Mouse (Mus musculus) NIH3T3 (cell line): Measurements from ENCODE around the gene Gm45618.
"Not testable (repeated sequence)": the region's sequence is repeated elsewhere in the genome, so short reads cannot be mapped to it uniquely, and the experiment has no call there.

ENCODE experiments used
- DNase-seq: peaks from one replicate; pipeline ENCODE4 v3.0.0-alpha.2; 2012; ENCODE audit warnings: low read depth

The Gm45618 gene

DNA sequence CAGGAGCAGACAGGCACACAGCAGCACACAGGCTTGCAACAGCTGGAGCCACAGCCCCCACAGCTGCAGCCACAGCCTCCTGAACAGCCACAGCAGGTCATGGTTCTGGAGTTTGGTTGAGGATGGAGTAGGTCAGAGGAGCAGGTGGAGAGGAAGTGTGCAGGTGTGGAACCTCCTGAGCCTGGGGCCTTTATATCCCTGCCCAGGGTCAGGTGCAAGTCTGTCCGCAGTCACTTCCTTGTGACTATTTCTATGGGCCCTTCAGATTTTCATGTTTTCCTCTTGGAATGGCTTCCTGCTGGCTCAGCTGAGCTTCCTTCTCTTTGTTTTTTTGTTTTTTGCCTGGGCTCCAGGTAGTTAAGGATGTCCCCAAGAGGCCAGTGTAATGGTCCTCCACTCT, at the start of gene Gm45618:
Gene Gm45618, minus strand, starts transcription at position 101 of the 400 bp plus-strand sequence.
- not testable (repeated sequence) for DNase-seq

DNA sequence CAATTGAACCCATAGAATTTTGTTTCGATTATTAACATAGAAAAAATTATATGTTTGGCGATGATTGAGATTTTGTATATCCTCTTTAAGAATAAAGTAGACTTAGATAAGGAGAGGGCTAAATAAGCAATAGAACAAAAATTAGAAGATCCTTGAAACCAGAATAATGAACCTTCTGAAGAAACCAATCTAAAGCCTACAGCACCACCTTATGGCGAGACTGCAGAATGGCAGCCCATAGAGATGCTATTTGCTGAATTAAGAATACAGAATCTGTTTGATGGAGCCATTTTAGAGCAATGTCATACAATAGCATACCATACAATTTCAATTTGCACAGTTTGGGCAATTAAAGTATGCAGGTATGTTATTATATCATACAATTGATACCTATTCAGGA, 49.3 kb upstream of the Gm45618 start:
- peak; percentile 56 for DNase-seq

DNA sequence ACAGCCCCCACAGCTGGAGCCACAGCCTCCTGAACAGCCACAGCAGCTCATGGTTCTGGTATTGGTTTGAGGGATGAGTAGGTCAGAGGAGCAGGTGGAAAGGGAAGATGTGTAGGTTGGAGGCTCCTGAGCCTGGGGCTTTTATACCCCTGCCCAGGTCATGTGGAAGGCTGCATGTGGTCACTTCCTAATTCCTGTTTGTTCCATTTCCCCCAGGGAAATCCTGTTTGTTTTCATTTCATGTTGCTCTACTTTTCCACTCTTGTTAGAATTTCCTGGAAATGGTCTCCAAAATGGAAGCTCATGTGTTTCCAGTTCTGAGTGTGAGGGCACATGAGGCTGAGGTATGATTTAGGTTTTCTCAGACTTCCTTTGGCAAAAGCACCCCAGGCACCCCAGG, 45.1 kb upstream of the Gm45618 start, which contains the start of gene Gm4553:
Gene Gm4553, minus strand, starts transcription at position 101 of the 400 bp plus-strand sequence.
- DNase-seq, result not testable (repeated sequence)

DNA sequence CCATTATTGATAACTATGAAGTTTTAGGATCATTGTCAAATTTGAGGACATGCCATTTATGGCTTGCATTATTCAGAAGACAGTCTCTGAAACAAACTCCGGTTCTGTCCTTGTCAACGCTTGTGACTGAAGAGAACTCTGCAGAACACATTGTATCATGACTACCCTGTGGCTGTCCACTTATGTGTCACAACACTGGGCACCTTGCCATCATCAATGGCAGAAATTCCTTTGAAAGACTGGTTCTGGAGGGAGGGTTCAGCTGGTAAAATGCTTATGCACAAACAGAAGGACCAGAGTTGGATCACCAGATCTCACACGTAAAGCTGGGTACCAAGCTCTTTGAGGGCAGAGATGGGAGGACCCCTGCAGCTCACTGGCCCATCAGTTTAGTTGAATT, 38.8 kb upstream of the Gm45618 start:
- no peak for DNase-seq

DNA sequence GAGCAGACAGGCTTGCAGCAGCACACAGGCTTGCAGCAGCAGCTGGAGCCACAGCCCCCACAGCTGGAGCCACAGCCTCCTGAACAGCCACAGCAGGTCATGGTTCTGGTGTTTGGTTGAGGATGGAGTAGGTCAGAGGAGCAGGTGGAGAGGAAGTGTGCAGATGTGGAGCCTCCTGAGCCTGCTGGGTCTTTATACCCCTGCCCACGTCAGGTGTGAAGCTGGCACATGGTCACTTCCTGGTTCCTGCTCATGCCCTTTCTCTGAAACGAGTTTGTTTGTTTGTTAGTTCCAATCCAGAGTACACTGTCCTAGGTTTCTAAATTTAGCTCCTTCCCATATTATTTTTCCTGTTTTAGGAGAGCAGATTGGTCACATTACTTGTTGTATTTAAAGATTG, 36.5 kb upstream of the Gm45618 start, which contains the start of gene Gm29735:
Gene Gm29735, minus strand, starts transcription at position 101 of the 400 bp plus-strand sequence.
- DNase-seq, result not testable (repeated sequence)

DNA sequence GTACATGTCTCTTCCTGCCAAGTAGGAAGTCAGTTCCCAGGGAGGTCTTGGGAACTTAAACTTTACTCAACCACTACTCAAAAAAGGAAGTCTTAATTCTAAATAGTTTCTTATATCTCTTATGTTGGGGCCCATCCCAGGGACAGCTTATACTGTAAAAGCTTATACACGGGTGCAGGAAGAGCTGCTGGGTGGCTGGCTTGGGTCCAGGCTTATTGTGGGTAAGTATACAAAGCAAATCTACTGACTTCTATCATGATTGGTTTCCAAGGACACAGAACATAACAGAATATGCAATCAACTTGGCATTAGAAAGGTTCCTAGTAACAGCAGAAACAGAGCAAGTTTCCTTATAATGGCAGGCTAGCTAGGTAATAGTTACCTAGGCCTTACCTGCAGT, 34.8 kb upstream of the Gm45618 start:
- no peak for DNase-seq

DNA sequence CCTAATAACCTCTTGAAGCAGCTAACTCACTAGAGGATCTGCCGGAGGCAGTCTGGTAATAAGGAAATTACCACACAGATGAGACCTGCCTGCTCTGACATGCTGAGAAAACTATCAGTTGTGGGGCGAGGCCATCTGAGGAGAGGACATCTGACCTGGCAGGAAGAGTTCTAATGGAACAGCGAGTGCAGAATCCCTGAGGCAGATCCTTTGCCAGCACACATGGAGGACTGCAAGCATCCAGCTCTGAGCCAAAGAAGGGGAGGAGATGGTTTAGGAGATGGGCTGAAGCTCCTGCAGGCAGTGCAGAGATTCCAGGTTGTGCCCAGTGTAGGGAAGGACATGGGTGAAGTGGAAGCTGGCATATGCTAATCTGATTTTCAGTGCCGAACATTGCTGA, 31.7 kb upstream of the Gm45618 start:
- no peak for DNase-seq

DNA sequence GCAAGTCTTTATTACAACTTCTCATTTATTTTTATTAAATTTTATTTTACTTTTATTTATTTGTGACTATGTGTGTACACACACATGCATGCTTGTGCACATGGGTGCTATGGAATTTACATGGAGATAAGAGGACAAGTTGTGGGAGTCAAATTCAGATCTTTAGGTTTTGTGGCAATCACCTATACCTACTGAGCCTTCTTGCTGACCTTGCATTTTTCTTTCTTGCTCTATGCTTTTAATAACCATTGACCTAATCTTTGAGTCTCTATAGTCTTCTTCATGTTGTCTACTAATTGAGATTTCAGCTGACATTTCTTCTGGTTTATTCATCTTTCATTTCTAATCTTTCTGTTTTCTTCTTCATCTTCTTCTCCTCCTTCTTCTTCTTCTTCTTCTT, 28.1 kb upstream of the Gm45618 start:
- no peak for DNase-seq

DNA sequence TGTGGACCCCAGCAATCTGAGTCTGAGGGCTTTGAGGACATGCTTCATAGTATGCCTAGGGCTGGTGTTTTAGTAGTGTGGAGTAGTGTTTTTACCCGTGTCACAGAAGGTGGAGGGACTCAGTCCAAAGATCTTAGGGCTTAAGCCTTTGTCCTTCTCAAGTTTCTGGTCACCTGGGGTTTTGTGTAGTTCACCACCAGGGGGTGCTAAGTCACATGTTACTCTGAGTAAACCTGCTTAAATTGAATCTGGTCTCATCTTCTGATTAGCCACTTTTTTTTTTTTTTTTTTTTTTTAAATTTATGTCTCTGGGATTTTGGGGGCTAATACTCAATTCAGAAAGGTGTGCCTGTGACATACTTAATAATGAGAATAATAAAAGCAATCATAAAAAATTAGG, 25.5 kb upstream of the Gm45618 start:
- peak; percentile 77 for DNase-seq

DNA sequence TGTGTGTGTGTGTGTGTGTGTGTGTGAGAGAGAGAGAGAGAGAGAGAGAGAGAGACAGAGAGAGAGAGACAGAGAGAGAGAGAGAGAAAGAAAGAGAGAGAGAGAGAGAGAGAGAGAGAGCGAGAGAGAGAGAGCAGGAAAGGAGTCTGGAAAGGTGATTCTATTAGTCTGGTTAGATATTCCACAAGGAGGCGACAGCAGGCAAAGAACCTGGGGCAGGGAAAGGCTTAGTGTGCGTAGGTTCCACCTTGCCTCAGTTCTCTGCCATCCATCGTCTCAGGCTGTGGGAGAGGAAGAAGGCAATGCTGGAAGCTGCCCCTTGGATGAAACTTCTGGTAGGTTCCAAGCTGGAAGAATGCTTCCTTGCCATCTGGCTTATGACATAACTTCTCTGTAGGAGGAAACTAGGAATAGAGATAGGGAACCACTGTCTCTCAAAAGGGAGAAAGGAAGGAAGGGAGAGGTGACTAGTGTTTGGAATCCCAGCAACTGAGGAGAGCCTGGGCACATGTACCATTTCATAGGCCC, 24.9 kb upstream of the Gm45618 start:
- no peak for DNase-seq

DNA sequence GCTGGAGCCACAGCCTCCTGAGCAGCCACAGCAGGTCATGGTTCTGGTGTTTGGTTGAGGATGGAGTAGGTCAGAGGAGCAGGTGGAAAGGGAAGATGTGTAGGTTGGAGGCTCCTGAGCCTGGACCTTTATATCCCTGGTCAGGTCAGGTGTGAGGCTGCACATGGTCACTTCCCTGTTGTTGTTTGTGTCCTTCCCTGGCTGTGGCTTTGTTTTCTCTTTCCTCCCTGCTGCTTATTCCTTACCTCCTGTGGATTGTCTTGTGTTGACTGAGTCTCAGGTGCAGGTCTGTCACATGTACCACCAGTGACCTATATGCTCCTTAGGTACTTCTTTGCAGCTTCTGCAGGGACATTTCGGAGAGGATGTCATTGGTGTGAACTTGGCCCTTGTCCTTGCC, 24.0 kb upstream of the Gm45618 start, which contains the start of gene Gm45337:
Gene Gm45337, minus strand, starts transcription at position 101 of the 400 bp plus-strand sequence.
- no peak for DNase-seq

DNA sequence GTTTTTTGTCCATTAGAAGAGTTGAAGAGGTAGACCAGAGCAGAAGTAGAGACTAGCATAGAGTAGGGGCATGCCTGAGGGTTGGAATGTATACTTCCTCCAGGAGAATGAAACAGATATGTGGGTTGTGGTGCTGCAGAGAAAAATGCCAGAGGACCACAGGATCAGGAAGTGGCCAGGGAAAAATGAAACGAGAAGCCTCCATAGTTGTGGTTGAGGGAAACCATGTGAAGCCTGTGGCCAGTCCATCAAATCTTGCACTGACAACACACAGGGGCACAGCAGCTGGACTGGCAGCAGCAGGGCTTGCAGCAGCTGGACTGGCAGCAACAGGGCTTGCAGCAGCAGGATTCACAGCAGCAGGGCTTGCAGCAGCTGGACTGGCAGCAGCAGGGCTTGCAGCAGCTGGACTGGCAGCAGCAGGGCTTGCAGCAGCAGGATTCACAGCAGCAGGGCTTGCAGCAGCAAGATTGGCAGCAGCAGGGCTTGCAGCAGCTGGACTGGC, 23.0 kb upstream of the Gm45618 start:
- not testable (repeated sequence) for DNase-seq

DNA sequence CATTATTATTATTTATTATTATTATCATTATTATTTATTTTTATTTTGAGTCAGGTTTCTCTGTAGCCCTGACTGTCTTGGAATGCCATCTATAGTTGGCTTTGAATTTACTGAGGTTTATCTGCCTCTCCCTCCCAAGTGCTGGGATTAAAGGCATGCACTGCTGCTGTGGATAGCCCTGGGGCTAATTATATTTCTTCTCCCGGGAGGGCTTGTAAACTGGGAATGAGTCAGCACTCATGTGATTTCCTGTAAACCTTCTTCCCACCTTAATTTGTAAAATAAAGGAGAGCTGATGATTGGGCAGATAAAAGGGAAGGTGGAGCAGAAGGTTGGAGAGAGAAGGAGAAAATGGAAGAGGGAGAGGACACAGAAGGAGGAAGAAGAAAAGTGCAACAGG, 20.2 kb upstream of the Gm45618 start:
- DNase-seq, result peak; percentile 11

DNA sequence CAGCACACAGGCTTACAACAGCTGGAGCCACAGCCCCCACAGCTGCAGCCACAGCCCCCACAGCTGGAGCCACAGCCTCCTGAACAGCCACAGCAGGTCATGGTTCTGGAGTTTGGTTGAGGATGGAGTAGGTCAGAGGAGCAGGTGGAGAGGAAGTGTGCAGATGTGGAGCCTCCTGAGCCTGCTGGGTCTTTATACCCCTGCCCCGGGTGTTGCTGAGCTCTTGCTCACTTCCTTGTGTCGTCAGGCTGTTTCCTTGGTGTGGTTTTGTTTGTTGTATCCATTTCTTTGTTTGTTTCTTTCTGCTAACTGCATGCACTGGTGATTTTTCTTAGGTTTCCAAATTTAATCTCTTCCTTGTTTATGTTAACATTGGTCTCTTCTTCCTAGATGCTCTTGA, 15.4 kb upstream of the Gm45618 start, which contains the start of gene Gm39115:
Gene Gm39115, minus strand, starts transcription at position 101 of the 400 bp plus-strand sequence.
- DNase-seq, result not testable (repeated sequence)

DNA sequence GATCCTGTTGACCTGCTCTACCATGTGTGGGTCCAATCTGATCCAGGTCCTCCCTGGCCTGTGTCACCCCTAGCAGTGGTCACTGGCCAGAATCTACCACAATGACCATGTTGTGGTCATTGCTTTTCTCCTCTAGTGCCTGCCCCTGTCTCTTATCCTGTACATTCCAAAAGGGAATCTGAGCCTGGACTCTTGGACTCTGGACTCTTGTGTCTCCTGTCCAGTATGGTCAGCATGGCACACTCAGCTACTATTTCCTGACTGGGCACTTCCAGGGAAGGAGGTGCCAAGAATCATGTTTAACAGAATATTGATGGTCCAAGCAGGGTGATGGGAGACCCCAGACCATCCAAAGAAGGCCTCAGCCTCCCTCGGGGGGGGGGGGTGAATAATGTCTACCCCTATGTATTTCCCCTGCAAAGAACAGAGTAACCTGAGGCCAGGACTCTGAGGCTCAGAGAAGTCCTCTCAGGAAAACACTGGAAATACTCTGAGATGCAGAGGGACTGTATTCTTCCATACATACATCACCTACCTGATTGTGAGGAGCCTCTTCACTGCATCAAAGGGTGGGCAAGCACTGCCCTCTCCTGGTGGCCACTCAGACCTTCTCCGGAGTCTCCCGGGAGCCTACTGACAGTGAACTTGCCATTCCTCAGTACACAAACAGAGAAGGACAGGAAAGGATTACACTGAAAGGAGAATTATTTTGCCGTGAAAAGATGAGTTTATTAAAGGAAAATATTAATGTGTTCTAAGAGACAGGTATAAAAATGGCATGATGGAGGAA, 13.9 kb upstream of the Gm45618 start:
- DNase-seq, result peak; percentile 38

DNA sequence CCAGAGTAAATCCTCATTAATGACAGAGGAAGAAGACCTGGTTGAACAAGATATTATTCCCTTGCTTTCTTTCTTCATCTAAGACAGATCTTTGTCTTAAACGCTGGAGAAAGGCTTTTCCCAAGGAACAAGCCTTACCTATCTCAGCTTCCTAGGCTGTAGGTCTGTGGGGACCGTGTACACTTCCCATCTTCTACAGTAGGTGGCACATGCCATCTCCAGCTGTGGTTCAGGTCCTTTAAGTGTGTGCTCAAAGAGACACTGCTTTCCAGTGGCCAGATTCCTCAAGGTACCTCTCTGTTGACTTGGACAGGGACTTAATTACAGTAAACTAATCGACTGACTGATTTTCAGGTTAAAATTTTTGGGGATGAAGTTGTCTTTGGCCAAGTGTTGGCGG, 8.3 kb upstream of the Gm45618 start:
- no peak for DNase-seq

DNA sequence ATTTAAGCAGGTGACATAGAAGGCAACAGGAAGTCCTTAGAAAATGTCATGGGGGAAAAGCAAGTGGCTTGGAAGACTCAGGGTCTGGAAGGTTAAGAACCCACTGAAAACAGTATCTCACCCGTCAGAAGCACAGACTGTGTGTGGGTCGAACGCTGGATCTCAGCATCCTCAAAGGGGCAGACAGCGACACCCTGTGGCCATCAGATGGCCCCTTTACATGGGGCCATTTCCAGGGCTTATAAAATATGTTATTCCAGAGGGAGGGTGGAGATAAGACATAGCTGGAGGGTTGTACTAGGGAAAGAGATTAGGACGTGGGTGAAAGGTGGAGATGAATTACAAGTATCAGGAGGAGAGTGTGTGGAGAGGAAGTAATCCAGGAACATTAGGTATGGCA, 897 bp downstream of the Gm45618 start:
- DNase-seq, result peak; percentile 37

DNA sequence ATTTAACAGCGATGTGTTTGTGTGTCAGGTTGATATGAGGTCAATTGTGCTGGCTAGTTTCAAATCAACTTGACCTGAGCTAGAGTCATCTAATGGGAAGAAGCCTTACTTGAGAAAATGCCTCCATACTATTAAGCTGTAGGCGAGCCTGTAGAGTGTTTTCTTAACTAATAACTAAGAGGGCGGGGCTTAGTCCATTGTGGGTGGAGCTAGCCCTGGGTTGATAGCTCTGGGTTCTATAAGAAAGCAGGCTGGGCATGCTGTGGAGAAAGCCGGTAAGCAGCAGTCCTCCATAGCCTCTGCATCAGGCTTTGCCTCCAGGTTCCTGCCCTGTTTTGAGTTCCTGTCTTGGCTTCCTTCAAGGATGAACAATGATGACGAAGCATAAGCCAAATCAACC, 15.8 kb downstream of the Gm45618 start:
- no peak for DNase-seq

DNA sequence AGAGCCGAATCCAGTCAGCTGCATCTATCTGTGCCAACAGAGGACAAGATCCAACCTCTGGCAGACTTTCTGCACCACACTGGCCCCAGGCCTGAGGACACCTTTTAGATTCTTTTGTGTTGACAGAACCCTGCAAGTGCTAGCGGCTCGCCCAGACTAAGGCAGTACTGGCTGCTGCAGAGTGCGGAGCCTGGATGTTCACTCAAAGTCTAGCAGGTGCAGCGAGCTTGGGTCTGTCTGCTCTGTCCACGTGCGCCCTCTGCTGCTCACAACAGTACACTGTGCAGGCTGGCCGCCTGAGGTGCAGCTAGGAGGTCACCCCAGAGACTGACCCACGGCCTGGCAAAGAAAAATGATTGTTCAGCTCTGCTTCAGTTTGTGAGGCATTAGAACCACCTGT, 22.8 kb downstream of the Gm45618 start:
- peak; percentile 84 for DNase-seq

DNA sequence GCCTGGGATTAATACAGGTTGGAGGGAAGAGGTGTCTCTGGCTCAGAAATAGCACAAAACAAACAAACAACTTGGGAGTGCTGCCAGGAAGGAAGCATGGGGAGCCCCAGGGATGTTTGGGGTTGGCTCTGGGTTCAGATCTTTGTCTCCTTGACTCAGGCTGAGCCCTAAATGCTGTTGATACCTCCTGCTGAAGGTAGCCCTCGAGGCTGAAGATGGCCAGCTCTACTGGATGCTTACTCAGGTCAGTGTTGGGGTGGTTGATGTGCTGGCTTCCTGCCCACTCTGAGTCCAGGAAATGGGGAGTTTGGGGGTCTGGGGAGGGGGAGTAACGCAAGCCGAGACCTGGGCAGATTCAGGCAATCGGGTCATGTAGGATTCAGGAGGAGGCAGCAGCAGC, 23.8 kb downstream of the Gm45618 start:
- DNase-seq, result no peak

DNA sequence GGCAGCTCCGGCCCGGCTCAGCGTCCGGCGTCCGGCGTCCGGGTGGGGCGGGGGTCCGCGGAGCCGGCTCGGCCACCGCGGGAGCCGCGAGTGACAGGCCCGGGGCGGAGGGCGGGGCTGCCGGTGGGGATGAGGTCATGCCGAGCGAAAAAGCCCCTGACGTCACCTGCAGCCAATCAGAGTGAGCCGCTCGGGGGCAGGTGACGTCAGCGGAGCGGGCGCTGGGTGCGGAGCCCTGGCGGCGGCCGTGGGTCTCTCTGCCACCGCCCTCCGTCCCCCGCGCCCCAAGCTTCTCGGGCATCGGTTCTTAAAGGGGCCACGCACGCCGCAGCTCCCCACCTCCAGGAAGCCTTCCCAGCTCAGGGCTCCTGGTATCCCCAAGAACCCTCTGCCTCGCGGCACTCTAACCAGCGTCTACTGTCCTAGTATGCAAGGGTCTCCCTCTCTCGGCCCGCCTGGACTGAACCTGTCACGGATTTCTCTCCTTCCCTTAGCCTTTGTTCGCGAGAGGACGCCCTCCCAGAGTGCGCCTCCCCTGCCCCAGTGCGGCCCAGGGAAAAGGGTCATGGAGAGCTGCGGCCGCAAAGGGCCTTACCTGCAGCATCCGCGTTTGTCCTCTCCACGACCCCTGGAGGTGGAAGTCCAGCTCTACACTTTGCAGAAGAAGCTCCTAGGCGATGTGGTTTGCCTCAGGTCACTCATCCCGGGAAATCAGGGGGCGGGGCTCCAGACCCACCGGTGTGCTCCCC, 25.2 kb downstream of the Gm45618 start, which contains the start of gene Dusp8:
Gene Dusp8, minus strand, starts transcription at position 661 of the 749 bp plus-strand sequence.
- DNase-seq, result peak; percentile 78
